In the genomic region with DNA sequence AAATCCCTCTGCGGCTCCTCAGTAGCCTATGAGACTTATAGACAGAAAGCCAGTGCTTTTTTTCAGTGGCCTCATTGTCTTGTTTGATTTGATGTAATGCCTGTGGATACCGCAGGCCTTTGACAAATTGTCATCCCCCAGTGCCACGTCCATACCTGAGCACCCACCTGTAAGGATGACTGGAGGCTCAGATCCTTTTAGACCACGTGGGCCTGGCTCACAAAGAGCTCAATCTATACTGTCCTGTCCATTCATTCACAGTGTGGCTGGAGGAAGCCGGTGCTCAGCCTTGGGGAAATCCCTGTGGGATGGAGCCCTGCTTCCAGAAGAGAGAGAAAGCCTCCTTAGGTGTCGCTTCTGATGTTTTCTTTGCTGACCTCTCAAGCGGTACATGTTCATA, we compare ENCODE assay signal across 26 mouse cellular contexts.
"Had no signal": no experiment of that assay in that cellular context is flagged by ENCODE, and none has a peak within 500 bp of the region (broad histone marks: within the 10 kb centered on the region; RNA-seq: fewer than 3 reads in every experiment).

No protein-coding gene starts in this region.

- H3K4me3 ChIP-seq: heart, adult 2 months; heart, embryonic 13.5 days; heart, embryonic 15.5 days; hindbrain, embryonic 13.5 days; hindbrain, embryonic 15.5 days; kidney, embryonic 15.5 days; limb, embryonic 13.5 days; limb, embryonic 15.5 days; liver, embryonic 12.5 days had no signal

- DNase-seq: gastrocnemius, postnatal 14 days; gastrocnemius, postnatal 36 days; heart, adult 11 months; heart, adult 2 months; heart, postnatal 14 days; heart, postnatal 36 days; kidney, adult 11 months; kidney, adult 2 months; kidney, adult 9 months; kidney, postnatal 14 days; kidney, postnatal 36 days; layer of hippocampus, adult 9-11 months; layer of hippocampus, postnatal 36 days; left cerebral cortex, postnatal 4 days had no signal

- H3K36me3 ChIP-seq: heart, embryonic 13.5 days; heart, embryonic 15.5 days; hindbrain, embryonic 15.5 days; kidney, embryonic 15.5 days; limb, embryonic 13.5 days; limb, embryonic 15.5 days; liver, embryonic 12.5 days had no signal

- H3K9ac ChIP-seq: heart, embryonic 13.5 days; heart, embryonic 15.5 days; hindbrain, embryonic 13.5 days; hindbrain, embryonic 15.5 days; kidney, embryonic 15.5 days; limb, embryonic 13.5 days; limb, embryonic 15.5 days; liver, embryonic 12.5 days had no signal

- H3K27me3 ChIP-seq: hindbrain, embryonic 13.5 days; hindbrain, embryonic 15.5 days; kidney, embryonic 15.5 days; limb, embryonic 13.5 days; limb, embryonic 15.5 days had no signal

- H3K4me2 ChIP-seq: heart, embryonic 11.5 days; heart, embryonic 13.5 days; heart, embryonic 15.5 days; hindbrain, embryonic 13.5 days; hindbrain, embryonic 15.5 days; kidney, embryonic 15.5 days; limb, embryonic 13.5 days; limb, embryonic 15.5 days; liver, embryonic 12.5 days had no signal

- H3K4me1 ChIP-seq: limb, embryonic 13.5 days had no signal

- H3K27ac ChIP-seq: heart, adult 2 months; heart, embryonic 13.5 days; heart, embryonic 15.5 days; hindbrain, embryonic 13.5 days; hindbrain, embryonic 15.5 days; hindbrain, postnatal 0 days; kidney, embryonic 15.5 days; kidney, postnatal 0 days; limb, embryonic 13.5 days; limb, embryonic 15.5 days; liver, embryonic 12.5 days had no signal

- ATAC-seq: hindbrain, postnatal 0 days; intestine, embryonic 16.5 days; liver, embryonic 12.5 days had no signal

- H3K9me3 ChIP-seq: heart, embryonic 15.5 days; hindbrain, embryonic 13.5 days; hindbrain, embryonic 15.5 days; kidney, embryonic 15.5 days; limb, embryonic 13.5 days; limb, embryonic 15.5 days; liver, embryonic 12.5 days had no signal
